Mouse (Mus musculus) layer of hippocampus, adult 18-20 months (tissue): ENCODE measurements around the gene Grin2c. TPM values are rescaled to one million over a fixed set of nuclear protein-coding genes. Genes with fewer than 3 reads are reported as not detected.
A peak's percentile ranks its signal among the peaks of the same experiment; 100 is the strongest.

ENCODE experiments used
- DNase-seq, 2 experiments: peaks; one replicate each; pipeline ENCODE4 v3.0.0; 2022; ENCODE audit warnings: low spot score in 2 of 2
- microRNA-seq, 2 experiments: library from miRNA; unstranded; fragments of <30 nt; microRNA quantifications; one replicate each; pipeline ENCODE4 v1.2.0; 2021
- total RNA-seq, 2 experiments: library from RNA; stranded (reverse); gene quantifications; 2 replicates each; pipeline ENCODE4 v1.2.3; 2021

The Grin2c gene
- total RNA-seq, 2 experiments from 2014 or later: 43.3 to 44.8 TPM

DNA sequence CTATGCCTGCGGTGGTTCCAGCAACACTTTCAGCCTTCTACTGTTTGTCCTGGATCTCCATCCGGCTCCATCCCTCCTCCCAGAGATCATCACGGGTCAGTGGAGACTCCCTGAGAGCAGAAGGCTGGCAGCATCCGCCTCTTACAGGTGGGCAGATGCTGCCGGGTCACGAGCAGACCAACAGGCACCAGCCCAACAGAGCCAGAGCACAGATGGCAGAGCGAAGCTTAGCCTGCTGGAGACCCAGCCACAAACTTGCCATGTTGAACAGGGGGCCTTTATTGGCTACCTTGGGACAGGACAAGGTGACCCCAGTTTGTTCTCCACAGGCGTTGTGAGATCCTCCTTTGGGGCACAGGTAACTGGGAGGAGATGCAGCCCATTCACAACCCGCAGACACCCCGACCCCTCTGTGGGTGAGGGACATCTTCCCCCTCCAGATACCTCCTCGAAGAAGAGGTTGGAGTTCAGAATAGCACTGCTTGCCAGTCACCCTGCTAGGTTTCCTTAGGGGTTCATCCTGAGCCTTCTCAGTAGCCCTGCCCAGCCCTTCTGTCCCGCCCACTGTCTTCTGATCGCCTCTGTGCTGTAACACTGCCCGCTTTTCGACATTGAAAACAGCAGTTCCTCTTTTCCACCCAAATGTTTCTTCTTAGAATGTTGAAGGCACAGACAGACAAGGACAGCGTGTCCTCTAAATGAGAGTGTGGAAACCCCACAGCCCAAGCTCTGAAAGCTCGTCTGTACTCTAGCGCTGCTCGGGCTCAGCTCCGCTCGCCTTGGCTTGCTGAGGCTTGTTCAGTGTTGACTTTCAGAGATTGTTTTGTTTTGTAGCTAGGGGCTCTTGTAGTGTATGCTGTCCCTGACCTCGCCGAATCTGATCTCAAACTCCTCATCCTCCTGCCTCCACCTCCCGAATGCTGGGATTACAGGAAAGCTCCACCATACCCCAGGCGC lies 58.0 kb downstream of the Grin2c start:
- DNase-seq: no peak

DNA sequence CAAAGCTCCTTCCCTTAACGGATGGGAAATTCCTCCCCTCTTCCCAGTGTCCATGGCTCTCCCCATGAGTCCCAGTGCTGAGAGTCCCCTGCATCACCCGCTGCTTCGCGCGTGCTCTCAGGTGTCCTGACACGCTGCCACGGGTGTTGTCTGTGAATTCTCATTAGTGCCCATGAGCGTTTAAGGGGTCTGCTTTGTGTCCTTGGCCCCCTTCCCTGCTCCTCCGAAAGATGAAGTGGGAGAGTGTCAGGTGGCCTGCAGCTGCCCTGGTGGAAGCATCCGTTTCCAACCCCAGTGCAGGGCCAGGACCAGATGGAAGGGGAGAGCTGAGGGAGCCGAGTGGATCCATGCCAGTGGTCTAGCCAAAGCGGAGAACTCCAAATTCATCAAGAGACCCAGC lies 58.9 kb downstream of the Grin2c start:
- DNase-seq: no peak

DNA sequence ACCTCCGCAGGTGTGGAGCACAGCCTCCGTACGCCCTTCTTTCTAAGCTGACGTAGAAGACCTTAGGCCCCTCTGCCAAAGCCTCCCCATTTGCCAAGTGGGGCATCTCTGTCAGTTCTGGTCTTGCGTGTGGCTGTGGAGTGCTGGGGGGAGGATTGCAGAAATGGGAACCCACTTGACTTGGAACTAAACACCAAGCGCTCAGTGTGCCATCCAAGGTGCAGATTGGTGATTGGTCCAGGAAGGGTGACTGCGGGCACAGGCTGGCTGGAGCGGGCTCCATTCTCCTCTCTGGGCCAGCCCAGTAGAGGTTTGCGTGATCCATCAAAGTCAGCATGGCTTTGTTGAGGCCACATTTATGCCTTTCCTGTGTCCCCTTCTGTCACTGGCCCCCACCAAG lies 64.3 kb downstream of the Grin2c start:
- no peak for DNase-seq

DNA sequence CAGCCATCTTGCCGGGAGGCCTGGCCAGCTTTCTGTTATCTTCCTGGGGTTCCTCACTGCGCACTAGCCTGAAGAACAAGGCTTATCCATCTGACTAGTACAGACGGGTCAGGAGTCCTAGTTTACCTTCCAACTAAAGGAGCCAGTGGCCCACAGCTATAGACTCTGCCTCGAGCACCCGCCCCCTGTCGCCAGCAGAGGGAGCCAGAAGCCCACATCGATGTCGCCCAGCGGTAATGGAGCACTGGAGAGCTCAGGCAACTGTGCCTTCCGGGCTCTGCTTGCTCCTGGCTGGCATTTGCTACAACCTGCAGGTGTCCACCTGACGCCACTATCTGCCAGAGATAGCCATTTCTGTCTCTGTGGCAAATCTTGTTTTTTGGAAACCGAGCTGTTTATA lies 64.7 kb downstream of the Grin2c start:
- peak; percentile 76 to 89 for DNase-seq

DNA sequence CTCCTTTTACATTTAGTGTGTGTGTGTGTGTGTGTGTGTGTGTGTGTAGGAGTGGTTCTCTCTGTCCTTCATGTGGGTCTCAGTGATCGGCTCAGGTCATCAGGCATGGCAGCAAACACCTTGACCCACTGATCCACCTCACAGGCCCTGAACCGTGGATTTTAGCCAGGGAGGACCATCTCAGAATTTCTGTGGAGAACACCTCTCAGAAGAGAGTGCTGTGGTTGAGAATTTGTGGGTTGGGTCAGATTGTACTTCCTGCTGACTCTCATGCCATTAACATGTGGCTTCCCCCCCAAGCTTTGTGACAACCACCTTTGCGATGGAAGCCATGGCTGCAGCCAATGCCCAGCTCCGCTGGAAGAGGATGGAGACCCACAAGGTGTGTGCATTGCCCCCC lies 66.5 kb downstream of the Grin2c start:
- no peak for DNase-seq

Small RNA genes within 50 kb of the gene (microRNA-seq; reads per million reads assigned to microRNA genes)
- 0 reads per million in 2 experiments for gene Gm25837

Other genes with a start within 250 kb of the Grin2c start
- gene Cd300ld4, start 240.2 kb downstream of the Grin2c start, total RNA-seq: 1 to 10 TPM in 1 of 2 experiments, under 1 TPM in 1; 0.53 to 1.1 TPM
- 1 to 10 TPM in 1 of 2 experiments, not detected in 1; 1.0 TPM for gene Cd300ld5, start 229.5 kb downstream of the Grin2c start, total RNA-seq
- 1 to 10 TPM in 1 of 2 experiments, not detected in 1; 1.8 TPM for gene Cd300ld3, start 218.8 kb downstream of the Grin2c start, total RNA-seq
- gene Cd300e, start 205.1 kb downstream of the Grin2c start, total RNA-seq: not detected
- 1 to 10 TPM; 3.7 to 4.2 TPM for gene Rab37, start 175.8 kb downstream of the Grin2c start, total RNA-seq
- gene Cd300lf, start 133.3 kb downstream of the Grin2c start, total RNA-seq: under 1 TPM; 0.45 to 0.51 TPM
- 10 to 100 TPM; 66.9 to 70.4 TPM for gene Slc9a3r1, start 103.9 kb downstream of the Grin2c start, total RNA-seq
- gene Tmem104, start 79.8 kb downstream of the Grin2c start, total RNA-seq: 10 to 100 TPM; 16.7 to 17.7 TPM
- gene Nat9, start 79.4 kb downstream of the Grin2c start, total RNA-seq: 10 to 100 TPM; 24.2 to 26.0 TPM
- gene Fdxr, start 9.8 kb upstream of the Grin2c start, total RNA-seq: 10 to 100 TPM; 19.0 to 19.9 TPM
- gene Fads6, start 30.4 kb upstream of the Grin2c start, total RNA-seq: 10 to 100 TPM; 16.7 to 17.3 TPM
- 1 to 10 TPM in 1 of 2 experiments, under 1 TPM in 1; 0.20 to 1.0 TPM for gene Otop2, start 39.9 kb upstream of the Grin2c start, total RNA-seq
- under 1 TPM; 0.66 to 0.79 TPM for gene Ush1g, start 54.8 kb upstream of the Grin2c start, total RNA-seq
- under 1 TPM in 1 of 2 experiments, not detected in 1; 0.22 TPM for gene Otop3, start 67.5 kb upstream of the Grin2c start, total RNA-seq
- 100 to 1,000 TPM; 110 to 115 TPM for gene Hid1, start 100.5 kb upstream of the Grin2c start, total RNA-seq
- 10 to 100 TPM; 29.7 to 30.6 TPM for gene Cdr2l, start 114.7 kb upstream of the Grin2c start, total RNA-seq
- gene Mrpl58, start 136.5 kb upstream of the Grin2c start, total RNA-seq: 100 to 1,000 TPM in 1 of 2 experiments, 10 to 100 TPM in 1; 97.7 to 102 TPM
- 100 to 1,000 TPM; 468 to 483 TPM for gene Atp5h, start 152.7 kb upstream of the Grin2c start, total RNA-seq
- 10 to 100 TPM; 81.5 to 82.2 TPM for gene Kctd2, start 152.9 kb upstream of the Grin2c start, total RNA-seq
- not detected for gene Trim80, start 173.3 kb upstream of the Grin2c start, total RNA-seq
- not detected for gene Slc16a5, start 195.2 kb upstream of the Grin2c start, total RNA-seq
- gene Armc7, start 208.4 kb upstream of the Grin2c start, total RNA-seq: 10 to 100 TPM; 11.4 to 13.8 TPM
- 10 to 100 TPM; 66.5 to 66.8 TPM for gene Nt5c, start 224.6 kb upstream of the Grin2c start, total RNA-seq
- gene Jpt1, start 247.1 kb upstream of the Grin2c start, total RNA-seq: 100 to 1,000 TPM; 136 to 139 TPM